Mouse (Mus musculus) liver, embryonic 13.5 days (tissue): Measurements from ENCODE around the gene Elovl1. TPM values are rescaled to one million over a fixed set of nuclear protein-coding genes. Genes with fewer than 3 reads are reported as not detected.

Source experiments
- ATAC-seq: fragments of 200-750 bp; cut with Nextera tagmentation; 2 replicates; pipeline ENCODE4 v1.8.0; 2017; ENCODE audit warnings: low read depth, mild to moderate bottlenecking, moderate number of reproducible peaks, moderate library complexity
- DNase-seq: peaks from one replicate; pipeline ENCODE4 v3.0.0; 2022
- H3K27ac ChIP-seq: fragments of 300-500 bp; sonication (generic); 2 replicates; pipeline ENCODE4 v1.5.1; 2015; ENCODE audit warnings: moderate library complexity, mild to moderate bottlenecking, inconsistent platforms
- H3K27me3 ChIP-seq: fragments of 300-500 bp; sonication (generic); 2 replicates; pipeline ENCODE4 v1.6.1; 2015; ENCODE audit warnings: mild to moderate bottlenecking, inconsistent platforms
- H3K36me3 ChIP-seq: fragments of 300-500 bp; sonication (generic); 2 replicates; pipeline ENCODE4 v1.6.1; 2015; ENCODE audit warnings: mild to moderate bottlenecking, inconsistent platforms
- H3K4me1 ChIP-seq: fragments of 300-500 bp; sonication (generic); replicated peaks from 2 replicates; pipeline ENCODE4 v1.6.1; 2015; ENCODE audit warnings: inconsistent platforms
- H3K4me2 ChIP-seq: fragments of 300-500 bp; sonication (generic); 2 replicates; pipeline ENCODE4 v1.6.1; 2015; ENCODE audit warnings: inconsistent platforms, mild to moderate bottlenecking, moderate library complexity
- H3K4me3 ChIP-seq: fragments of 300-500 bp; sonication (generic); replicated peaks from 2 replicates; pipeline ENCODE4 v1.5.1; 2015; ENCODE audit warnings: mild to moderate bottlenecking, inconsistent platforms
- H3K9ac ChIP-seq: fragments of 300-500 bp; sonication (generic); 2 replicates; pipeline ENCODE4 v1.6.1; 2015; ENCODE audit warnings: mild to moderate bottlenecking, inconsistent platforms
- H3K9me3 ChIP-seq: fragments of 300-500 bp; sonication (generic); replicated peaks from 2 replicates; pipeline ENCODE4 v1.6.1; 2016; ENCODE audit warnings: inconsistent platforms
- WGBS: fragments of 180-500 bp; shearing (Covaris S2); methylation state at CpG from one replicate; pipeline ENCODE4 v1.1.7; 2015; ENCODE audit not compliant: insufficient replicate concordance; 5-methylcytosine and 5-hydroxymethylcytosine counted together
- polyA plus RNA-seq: library from polyadenylated mRNA; unstranded; fragments of >200 nt; fragmentation: Nextera tagmentation; extraction: Ambion mirVana; gene quantifications from 2 replicates; pipeline ENCODE4 v1.2.1, GENCODE M21; 2015

Gene Elovl1
- polyA plus RNA-seq, 1 experiment from 2014 or later: 106 TPM

DNA sequence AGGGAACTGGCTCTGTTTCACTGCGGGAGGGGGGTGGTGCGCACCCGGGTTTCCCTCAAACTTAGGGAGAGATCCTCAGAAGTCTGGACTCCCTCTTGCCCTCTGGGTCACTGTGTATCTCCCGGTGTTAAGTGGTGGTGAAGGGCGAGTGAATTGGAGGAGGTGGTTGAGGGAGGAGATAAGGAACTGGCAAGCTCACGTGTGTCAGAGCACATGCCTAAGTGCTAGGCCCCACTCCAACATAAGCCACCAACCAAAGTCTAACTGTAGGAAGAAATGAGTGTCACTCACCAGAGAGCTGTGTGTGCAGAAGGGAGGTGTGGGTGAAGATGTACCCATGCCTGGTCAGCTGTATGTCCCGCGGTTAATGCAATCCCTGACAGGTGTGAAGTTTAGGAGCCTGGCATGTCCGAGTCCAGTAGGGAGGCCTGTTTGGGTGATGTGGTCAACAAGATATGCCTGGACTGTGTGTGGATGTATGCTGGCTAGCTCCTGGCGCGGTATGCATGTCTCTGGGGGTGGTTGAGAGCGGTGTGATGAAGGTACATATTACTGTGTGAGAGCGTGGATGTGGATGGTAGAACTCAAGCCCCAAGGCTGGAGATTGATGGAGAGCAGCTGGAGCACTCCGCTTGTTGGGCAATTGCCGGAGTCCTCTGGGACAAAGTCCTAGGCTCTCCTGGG lies 780 bp downstream of the Elovl1 start:
- WGBS: 18% methylated on average over 15 of the region's 15 CpGs
- no peaks in the 10 kb centered on the region for H3K9me3 ChIP-seq
- H3K4me3 ChIP-seq: peak overlapping the region; percentile 78
- H3K9ac ChIP-seq: peak overlapping the region; percentile 89
- H3K4me2 ChIP-seq: peak overlapping the region; percentile 98
- H3K27me3 ChIP-seq: no peaks in the 10 kb centered on the region
- peaks cover 99% of the 10 kb centered on the region for H3K4me1 ChIP-seq
- peaks cover 41% of the 10 kb centered on the region for H3K36me3 ChIP-seq
- ATAC-seq (peak; percentile 56), DNase-seq (peak; percentile 50)
- H3K27ac ChIP-seq: peak overlapping the region; percentile 93

DNA sequence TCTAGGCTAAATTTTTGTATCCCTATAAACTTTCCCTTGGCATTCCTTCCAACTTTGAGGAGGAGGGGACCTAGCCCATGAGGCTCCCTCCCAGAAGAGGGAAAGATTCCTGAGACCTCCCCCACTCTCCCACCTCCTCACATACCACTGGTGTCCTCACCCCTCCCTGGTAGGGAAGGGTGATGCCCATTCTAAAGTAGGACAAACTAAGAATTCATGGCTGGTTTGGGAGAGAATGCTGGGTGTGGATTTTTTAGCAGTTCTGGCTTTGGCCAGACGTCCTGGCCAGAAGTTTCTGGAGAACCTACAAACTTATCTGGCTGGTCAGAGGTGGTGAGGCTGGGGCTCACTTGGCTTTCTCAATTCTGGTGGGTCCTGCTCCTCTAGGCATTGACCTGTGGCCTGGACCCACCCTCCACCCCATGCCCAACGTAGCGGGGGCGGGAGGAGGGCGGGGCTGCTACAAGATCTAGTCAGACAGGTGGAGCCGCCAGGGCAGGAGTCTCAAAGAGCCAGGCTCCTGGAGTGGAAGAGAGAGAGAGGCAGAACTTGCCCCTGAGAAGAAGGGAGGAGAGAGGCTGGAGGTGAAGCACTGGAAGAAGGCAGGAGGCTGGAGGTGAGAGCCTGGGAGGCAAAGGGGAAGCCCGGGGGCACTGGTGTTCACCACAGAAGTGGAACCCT lies 1.5 kb downstream of the Elovl1 start:
- Histone ChIP-seq H3K27ac (peak overlapping the region; percentile 93), H3K4me1 (peaks cover 99% of the 10 kb centered on the region), H3K4me2 (peak overlapping the region; percentile 98), H3K36me3 (peaks cover 48% of the 10 kb centered on the region), H3K27me3 (no peaks in the 10 kb centered on the region), H3K9me3 (no peaks in the 10 kb centered on the region), H3K9ac (peak overlapping the region; percentile 89), H3K4me3 (peak overlapping the region; percentile 78)
- DNase-seq (no peak), ATAC-seq (no peak)
- 18% methylated on average over 7 of the region's 7 CpGs for WGBS

DNA sequence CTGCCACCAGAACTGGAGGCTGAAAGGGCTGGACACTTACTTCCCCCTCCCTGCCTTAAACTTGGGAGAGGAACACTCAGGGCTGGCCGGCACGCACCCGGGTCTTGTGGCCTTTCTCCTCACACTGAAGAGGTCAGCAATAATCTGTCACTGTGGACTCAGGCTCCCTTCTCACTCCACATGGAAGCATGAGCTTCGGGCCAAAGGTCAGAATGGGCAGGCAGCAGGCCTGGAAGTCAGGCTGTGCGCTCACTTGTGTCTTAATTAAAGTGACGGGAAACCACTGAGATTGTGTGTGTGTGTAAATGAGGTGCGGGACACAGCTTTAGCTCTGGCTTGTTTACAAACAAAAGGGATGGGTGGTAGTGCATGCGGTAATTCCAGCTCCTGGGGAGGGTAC lies 4.4 kb downstream of the Elovl1 start:
- 79% methylated on average over 8 of the region's 8 CpGs for WGBS
- Histone ChIP-seq H3K4me3 (no peak overlapping the region), H3K9me3 (no peaks in the 10 kb centered on the region), H3K9ac (peak overlapping the region; percentile 24; the same call in 1 of the 2 replicates), H3K4me2 (no peak overlapping the region), H3K27ac (peak overlapping the region; percentile 45), H3K27me3 (no peaks in the 10 kb centered on the region), H3K4me1 (peaks cover 89% of the 10 kb centered on the region), H3K36me3 (peaks cover 68% of the 10 kb centered on the region)
- ATAC-seq: no peak
- no peak for DNase-seq

- no peaks in the 10 kb centered on the region for H3K9me3 ChIP-seq
- peaks cover 51% of the 10 kb centered on the region for H3K4me1 ChIP-seq
- no peaks in the 10 kb centered on the region for H3K27me3 ChIP-seq
- H3K4me2 ChIP-seq: peak within 1 kb of the TSS; percentile 87
- peak; percentile 91 for DNase-seq
- WGBS: under 1% methylated on average over 67 of the region's 67 CpGs
- peak; percentile 94 for ATAC-seq
- peak within 1 kb of the TSS; percentile 95 for H3K27ac ChIP-seq
- H3K4me3 ChIP-seq: peak within 1 kb of the TSS; percentile 93
- peak within 1 kb of the TSS; percentile 96 for H3K9ac ChIP-seq
- peaks cover 43% of the 10 kb centered on the region for H3K36me3 ChIP-seq
Measured at GRCm38 (mm10) chr4:118436820-118437603, 9.1 kb downstream of the Elovl1 start, which contains the start of gene Cdc20. TSS of gene Cdc20 (minus strand) at chr4:118437352.

DNA sequence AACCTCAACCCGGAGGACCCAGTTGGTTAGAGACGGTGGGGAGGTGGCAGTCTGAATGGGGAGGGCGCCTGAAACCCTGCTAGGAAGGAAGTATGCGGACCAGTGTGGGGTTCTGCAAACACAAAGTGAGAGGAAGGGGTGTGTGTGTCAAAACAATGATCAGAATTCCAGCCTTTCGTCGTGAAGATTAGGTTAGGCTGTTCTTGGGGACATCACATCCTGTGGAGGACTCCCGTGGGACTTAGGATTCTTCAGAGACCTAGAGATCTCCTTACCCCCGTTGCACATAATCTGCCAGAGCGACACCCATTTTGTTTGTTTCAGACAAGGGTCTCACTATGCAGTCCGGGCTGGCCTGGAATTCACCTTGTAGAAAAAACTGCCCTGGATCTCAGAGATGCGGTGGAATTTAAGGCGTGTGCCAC lies 9.9 kb downstream of the Elovl1 start:
- H3K4me2 ChIP-seq: peak overlapping the region; percentile 87
- peak overlapping the region; percentile 95 for H3K27ac ChIP-seq
- DNase-seq (peak; percentile 27), ATAC-seq (peak; percentile 25; the same call in 1 of the 2 replicates)
- WGBS: 11% methylated on average over 12 of the region's 12 CpGs
- H3K27me3 ChIP-seq: no peaks in the 10 kb centered on the region
- H3K4me3 ChIP-seq: peak overlapping the region; percentile 93
- H3K36me3 ChIP-seq: peaks cover 35% of the 10 kb centered on the region
- H3K9me3 ChIP-seq: no peaks in the 10 kb centered on the region
- H3K9ac ChIP-seq: peak overlapping the region; percentile 96
- peaks cover 43% of the 10 kb centered on the region for H3K4me1 ChIP-seq

GRCm38 (mm10) chr4:118445088-118445487 lies 17.2 kb downstream of the Elovl1 start:
- no peak for DNase-seq
- no peak for ATAC-seq

GRCm38 (mm10) chr4:118445781-118446414 lies 18.0 kb downstream of the Elovl1 start:
- Histone ChIP-seq H3K4me3 (peak overlapping the region; percentile 36), H3K4me1 (peaks cover 12% of the 10 kb centered on the region), H3K9ac (0 out of 2 replicates have a peak overlapping the region, but pooled peaks have one; percentile 6), H3K36me3 (no peaks in the 10 kb centered on the region), H3K9me3 (no peaks in the 10 kb centered on the region), H3K4me2 (peak overlapping the region; percentile 55), H3K27me3 (no peaks in the 10 kb centered on the region), H3K27ac (no peak overlapping the region)
- DNase-seq: no peak
- WGBS: 43% methylated on average over 18 of the region's 18 CpGs
- ATAC-seq: peak; percentile 54; the same call in 1 of the 2 replicates

More at GRCm38 (mm10) chr4:118445088-118445487, 17.2 kb downstream of the Elovl1 start:
- 74% methylated on average over 10 of the region's 10 CpGs for WGBS
- H3K36me3 ChIP-seq: no peaks in the 10 kb centered on the region
- no peaks in the 10 kb centered on the region for H3K27me3 ChIP-seq
- no peaks in the 10 kb centered on the region for H3K9me3 ChIP-seq
- no peak overlapping the region for H3K4me2 ChIP-seq
- no peak overlapping the region for H3K4me3 ChIP-seq
- H3K27ac ChIP-seq: no peak overlapping the region
- no peak overlapping the region for H3K9ac ChIP-seq
- H3K4me1 ChIP-seq: peaks cover 12% of the 10 kb centered on the region

DNA sequence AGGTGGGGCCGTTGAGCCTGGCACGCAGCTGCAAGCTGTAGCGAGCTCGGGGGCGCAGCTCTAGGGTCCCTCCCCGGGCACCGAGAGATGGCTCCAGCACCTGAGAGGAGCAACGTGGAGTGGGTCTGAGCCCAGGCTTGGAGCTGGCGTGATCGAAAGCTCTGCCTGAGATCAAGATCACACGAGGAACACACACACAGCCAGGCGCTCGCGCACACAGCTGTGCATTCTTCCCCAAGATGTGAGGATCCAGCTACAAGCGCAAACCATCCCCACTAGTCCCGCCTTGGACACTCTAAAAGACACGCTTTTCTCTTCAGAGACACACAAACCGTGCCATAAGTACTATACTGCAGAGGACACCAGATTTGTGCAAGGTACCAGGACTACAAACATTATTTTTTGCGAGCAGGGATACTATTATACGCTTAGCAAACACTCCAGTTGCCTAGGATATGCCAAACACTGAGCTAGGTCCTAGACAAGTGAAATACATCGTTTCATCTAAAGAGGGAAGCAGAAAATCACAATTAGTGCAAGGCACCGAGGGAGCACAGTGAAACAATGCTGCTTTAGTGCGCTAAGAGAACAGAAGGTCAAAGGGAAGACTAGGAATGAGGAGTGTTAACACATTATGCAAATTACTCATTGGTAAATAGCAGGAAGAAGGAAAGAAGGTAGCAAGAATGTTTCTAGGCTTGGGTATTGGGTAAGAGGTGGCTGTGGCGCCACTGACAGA lies 18.7 kb downstream of the Elovl1 start:
- Histone ChIP-seq H3K27ac (no peak overlapping the region), H3K4me1 (peaks cover 12% of the 10 kb centered on the region), H3K9ac (0 out of 2 replicates have a peak overlapping the region, but pooled peaks have one; percentile 6), H3K36me3 (no peaks in the 10 kb centered on the region), H3K4me3 (peak overlapping the region; percentile 36), H3K9me3 (no peaks in the 10 kb centered on the region), H3K27me3 (no peaks in the 10 kb centered on the region), H3K4me2 (peak overlapping the region; percentile 55)
- DNase-seq (no peak), ATAC-seq (0 out of 2 replicates have a peak, but pooled peaks have one; percentile 5)
- WGBS: 57% methylated on average over 24 of the region's 24 CpGs

- Histone ChIP-seq H3K9ac (no peak within 1 kb of the TSS), H3K36me3 (no peaks in the 10 kb centered on the region), H3K4me3 (0 out of 2 replicates have a peak within 1 kb of the TSS, but pooled peaks have one; percentile 4), H3K4me1 (peaks cover 9% of the 10 kb centered on the region), H3K9me3 (no peaks in the 10 kb centered on the region), H3K27me3 (no peaks in the 10 kb centered on the region), H3K4me2 (no peak within 1 kb of the TSS), H3K27ac (no peak within 1 kb of the TSS)
- no peak for DNase-seq
- ATAC-seq: peak; percentile 60; the same call in 1 of the 2 replicates
- 21% methylated on average over 9 of the region's 9 CpGs for WGBS
Measured at GRCm38 (mm10) chr4:118457345-118457975, 29.6 kb downstream of the Elovl1 start, which contains the start of gene Mpl. TSS of gene Mpl (minus strand) at chr4:118457513.

DNA sequence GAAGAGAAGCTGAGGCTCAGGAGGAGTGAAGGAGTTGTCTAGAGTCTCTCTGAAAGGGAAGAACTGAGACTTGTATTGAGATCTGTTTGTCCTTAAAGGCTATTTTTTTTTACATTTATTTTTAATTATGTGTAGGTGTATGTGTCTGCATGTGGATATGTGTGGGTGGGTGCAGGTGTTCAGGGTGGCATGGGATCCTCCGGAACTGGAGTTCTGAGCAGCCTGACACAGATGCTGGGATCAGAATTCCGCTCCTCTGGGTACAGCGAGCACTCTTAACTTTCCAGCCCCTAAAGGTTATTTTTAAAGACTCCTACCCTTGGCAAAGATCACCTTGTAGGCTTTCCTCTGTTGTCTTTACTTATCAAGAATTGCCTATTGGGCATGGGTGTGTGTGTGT lies 37.1 kb downstream of the Elovl1 start:
- Histone ChIP-seq H3K36me3 (no peaks in the 10 kb centered on the region), H3K9ac (no peak overlapping the region), H3K27ac (no peak overlapping the region), H3K4me3 (no peak overlapping the region), H3K9me3 (no peaks in the 10 kb centered on the region), H3K4me1 (peaks cover 4% of the 10 kb centered on the region; the same call in 1 of the 2 replicates), H3K4me2 (no peak overlapping the region), H3K27me3 (no peaks in the 10 kb centered on the region)
- ATAC-seq (no peak), DNase-seq (no peak)
- 66% methylated on average over 3 of the region's 3 CpGs for WGBS
